Mouse (Mus musculus) stomach, embryonic 15.5 days (tissue): Measurements from ENCODE around the gene Irx3. TPM values are rescaled to one million over a fixed set of nuclear protein-coding genes. Genes with fewer than 3 reads are reported as not detected.

ENCODE experiments used
- ATAC-seq: fragments of 200-750 bp; cut with Nextera tagmentation; 2 replicates; pipeline ENCODE4 v1.8.0; 2017; ENCODE audit warnings: low read depth, moderate number of reproducible peaks, moderate TSS enrichment; ENCODE audit not compliant: insufficient read depth, low FRiP score
- H3K27ac ChIP-seq: fragments of 300-500 bp; sonication (generic); 2 replicates; pipeline ENCODE4 v1.5.1; 2015; ENCODE audit warnings: mild to moderate bottlenecking, inconsistent platforms
- H3K27me3 ChIP-seq: fragments of 300-500 bp; sonication (generic); replicated peaks from 2 replicates; pipeline ENCODE4 v1.6.1; 2015; ENCODE audit warnings: inconsistent platforms
- H3K36me3 ChIP-seq: fragments of 300-500 bp; sonication (generic); 2 replicates; pipeline ENCODE4 v1.6.1; 2015; ENCODE audit warnings: inconsistent platforms
- H3K4me1 ChIP-seq: fragments of 300-500 bp; sonication (generic); 2 replicates; pipeline ENCODE4 v1.6.1; 2015; ENCODE audit warnings: inconsistent platforms
- H3K4me2 ChIP-seq: fragments of 300-500 bp; sonication (generic); 2 replicates; pipeline ENCODE4 v1.6.1; 2015; ENCODE audit warnings: mild to moderate bottlenecking, inconsistent platforms
- H3K4me3 ChIP-seq: fragments of 300-500 bp; sonication (generic); replicated peaks from 2 replicates; pipeline ENCODE4 v1.5.1; 2015; ENCODE audit warnings: inconsistent platforms
- H3K9ac ChIP-seq: fragments of 300-500 bp; sonication (generic); 2 replicates; pipeline ENCODE4 v1.6.1; 2015; ENCODE audit warnings: inconsistent platforms
- H3K9me3 ChIP-seq: fragments of 300-500 bp; sonication (generic); 2 replicates; pipeline ENCODE4 v1.6.1; 2016; ENCODE audit warnings: inconsistent platforms
- WGBS: fragments of 180-500 bp; shearing (Covaris S2); methylation state at CpG from one replicate; pipeline ENCODE4 v1.1.7; 2015; 5-methylcytosine and 5-hydroxymethylcytosine counted together
- polyA plus RNA-seq: library from polyadenylated mRNA; unstranded; fragments of >200 nt; fragmentation: Nextera tagmentation; extraction: Ambion mirVana; gene quantifications from 2 replicates; pipeline ENCODE4 v1.2.1, GENCODE M21; 2015

The Irx3 gene
- polyA plus RNA-seq, 1 experiment from 2014 or later, result 4.0 TPM

DNA sequence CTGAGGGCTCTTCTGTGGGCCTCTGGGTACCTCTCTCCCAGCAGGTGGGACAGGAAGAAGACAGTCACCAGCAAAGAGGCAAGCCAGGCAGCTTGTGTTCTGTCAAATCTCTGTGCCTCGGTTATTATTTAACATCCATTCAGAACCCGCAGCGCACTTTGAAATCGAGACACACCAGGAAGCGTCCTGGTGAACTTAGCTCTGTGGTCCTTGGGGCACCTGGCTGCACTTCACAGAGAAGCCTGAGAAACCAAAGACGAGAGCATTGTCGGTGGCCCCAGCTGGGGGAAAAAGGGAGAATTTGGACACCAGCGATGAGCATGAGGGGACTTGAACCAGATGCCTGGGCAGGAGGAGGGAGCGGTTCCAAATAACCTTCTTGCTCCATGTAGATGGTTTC lies 46.8 kb downstream of the Irx3 start:
- Histone ChIP-seq H3K4me2 (no peak overlapping the region), H3K27me3 (no peaks in the 10 kb centered on the region), H3K9me3 (no peaks in the 10 kb centered on the region), H3K9ac (no peak overlapping the region), H3K36me3 (no peaks in the 10 kb centered on the region), H3K27ac (no peak overlapping the region), H3K4me3 (no peak overlapping the region), H3K4me1 (no peaks in the 10 kb centered on the region)
- no peak for ATAC-seq
- 85% methylated on average over 9 of the region's 9 CpGs for WGBS

DNA sequence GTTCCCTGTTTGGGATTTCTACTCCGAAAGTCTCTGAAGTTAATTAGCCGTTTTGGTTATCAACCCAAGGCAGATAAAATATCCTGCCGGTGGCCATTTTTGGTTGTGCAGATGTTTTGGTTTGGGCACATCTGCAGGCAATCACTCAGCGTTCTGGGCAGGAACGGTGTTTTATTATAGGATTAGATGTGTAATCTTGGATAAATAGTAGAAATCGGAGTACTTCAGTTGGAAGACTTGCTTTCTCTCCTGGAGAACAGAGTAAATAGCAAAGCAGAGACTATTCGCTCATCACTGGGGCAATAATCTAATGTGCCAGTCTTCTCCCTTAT lies 51.1 kb downstream of the Irx3 start:
- Histone ChIP-seq H3K27me3 (no peaks in the 10 kb centered on the region), H3K36me3 (no peaks in the 10 kb centered on the region), H3K27ac (no peak overlapping the region), H3K9me3 (no peaks in the 10 kb centered on the region), H3K4me1 (peaks cover 11% of the 10 kb centered on the region), H3K9ac (no peak overlapping the region), H3K4me2 (no peak overlapping the region), H3K4me3 (no peak overlapping the region)
- 65% methylated on average over 7 of the region's 7 CpGs for whole genome bisulfite sequencing
- ATAC-seq, result no peak

DNA sequence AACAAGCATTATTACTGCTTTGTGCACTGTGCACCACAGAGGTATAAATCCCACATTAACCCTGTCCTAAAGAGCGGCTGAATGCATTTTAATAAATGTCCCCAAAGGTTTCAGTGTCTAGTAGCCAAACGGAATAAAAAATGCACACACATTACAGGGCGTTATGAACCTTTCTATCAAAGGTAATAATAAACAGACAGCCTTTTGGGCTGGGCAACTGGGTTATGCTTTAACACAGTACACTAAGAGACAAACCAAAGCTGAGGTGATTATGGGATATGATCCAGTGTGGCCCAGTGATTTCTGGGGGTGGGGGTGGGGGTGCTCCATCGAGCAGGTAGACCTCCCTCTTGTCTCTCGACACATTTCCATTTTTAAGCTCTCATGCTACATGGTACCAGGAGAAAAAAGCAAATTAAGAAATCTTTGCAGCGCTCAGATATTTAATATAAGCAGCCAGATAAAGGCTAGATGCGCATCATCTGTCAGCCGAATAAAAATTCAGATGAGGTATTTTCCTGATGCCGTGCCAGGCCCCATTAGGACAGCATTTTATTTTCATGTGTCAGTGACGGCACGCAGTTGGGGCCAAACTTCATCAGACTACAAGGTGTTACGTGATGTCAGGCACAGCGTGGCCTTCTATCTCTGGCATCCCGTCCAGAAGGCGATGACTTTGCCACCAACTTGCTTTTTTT lies 51.6 kb downstream of the Irx3 start:
- Histone ChIP-seq H3K4me2 (no peak overlapping the region), H3K4me3 (no peak overlapping the region), H3K9ac (no peak overlapping the region), H3K36me3 (no peaks in the 10 kb centered on the region), H3K27ac (no peak overlapping the region), H3K4me1 (peaks cover 11% of the 10 kb centered on the region), H3K9me3 (no peaks in the 10 kb centered on the region), H3K27me3 (no peaks in the 10 kb centered on the region)
- no peak for ATAC-seq
- 82% methylated on average over 15 of the region's 15 CpGs for WGBS

DNA sequence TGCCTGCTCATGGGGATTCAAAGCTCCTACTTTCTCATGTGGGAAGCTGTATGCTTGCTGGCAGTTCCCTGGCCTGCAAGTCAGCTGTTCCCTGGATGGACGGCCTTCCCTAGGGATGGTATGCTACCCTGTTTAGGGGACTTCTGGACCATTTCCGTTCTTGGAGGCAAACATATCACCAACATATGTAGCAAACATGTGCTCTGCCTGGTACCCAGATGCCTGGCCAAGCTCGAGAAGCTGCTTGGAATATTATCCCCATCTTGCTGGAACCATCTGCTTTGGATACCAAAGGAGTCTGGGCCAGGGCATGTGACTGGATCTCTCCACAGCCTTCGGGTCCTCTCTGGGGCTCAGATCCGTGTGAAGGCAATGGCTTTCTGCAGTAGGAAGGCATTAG lies 52.5 kb downstream of the Irx3 start:
- Histone ChIP-seq H3K27me3 (no peaks in the 10 kb centered on the region), H3K36me3 (no peaks in the 10 kb centered on the region), H3K4me3 (no peak overlapping the region), H3K4me2 (no peak overlapping the region), H3K27ac (no peak overlapping the region), H3K9ac (no peak overlapping the region), H3K4me1 (peaks cover 11% of the 10 kb centered on the region), H3K9me3 (no peaks in the 10 kb centered on the region)
- no peak for ATAC-seq
- WGBS, result 72% methylated on average over 5 of the region's 5 CpGs
